Comparison of ENCODE assay signal across 12 mouse cellular contexts in genomic region chr16:24156729-24157430, GRCm38 (mm10).
DNase-seq lines count a peak whose midpoint lies in the region; ATAC-seq and TF ChIP-seq lines count a peak whose summit lies in the region.
"Had no signal": no experiment of that assay in that cellular context is flagged by ENCODE, and none has a peak within 500 bp of the region (broad histone marks: within the 10 kb centered on the region; RNA-seq: fewer than 3 reads in every experiment).

No protein-coding gene starts in this region.

- peak; percentile 72 for DNase-seq in midbrain, postnatal 0 days (ENCODE audit: low spot score)
- DNase-seq in midbrain, embryonic 10.5 days (ENCODE audit: low spot score): no peak
- peak; percentile 75 for DNase-seq in gastrocnemius, postnatal 25 days
- DNase-seq in skeletal muscle tissue, adult 2 months (ENCODE audit: low read depth, low spot score): peak; percentile 93
- no peak for DNase-seq in kidney, postnatal 4 days

- no peaks in the 10 kb centered on the region for H3K4me1 ChIP-seq in midbrain, postnatal 0 days (ENCODE audit: insufficient read depth, low read length)
- H3K4me1 ChIP-seq in midbrain, embryonic 10.5 days: peaks cover 3% of the 10 kb centered on the region; the same call in 1 of the 2 replicates
- peaks cover 6% of the 10 kb centered on the region; the same call in 1 of the 2 replicates for H3K4me1 ChIP-seq in brown adipose tissue, adult 24 weeks (ENCODE audit: control insufficient read depth, insufficient read depth, insufficient read length, low read length)
- no peaks in the 10 kb centered on the region for H3K4me1 ChIP-seq in forebrain, embryonic 16.5 days (replicated peaks; ENCODE audit: control insufficient read depth, insufficient read depth, low read length)
- H3K4me1 ChIP-seq: hindbrain, embryonic 13.5 days; neural tube, embryonic 15.5 days had no signal

- no peak overlapping the region for H3K9ac ChIP-seq in midbrain, postnatal 0 days (replicated peaks; ENCODE audit: low read length, poor library complexity, severe bottlenecking)
- no peak overlapping the region for H3K9ac ChIP-seq in forebrain, embryonic 16.5 days (replicated peaks; ENCODE audit: low read depth, low read length)
- H3K9ac ChIP-seq: hindbrain, embryonic 13.5 days; limb, embryonic 13.5 days; neural tube, embryonic 15.5 days had no signal

- H3K27ac ChIP-seq in midbrain, postnatal 0 days (ENCODE audit: low read depth, low read length): no peak overlapping the region
- H3K27ac ChIP-seq in midbrain, embryonic 10.5 days (replicated peaks): no peak overlapping the region
- H3K27ac ChIP-seq in brown adipose tissue, adult 24 weeks (replicated peaks; ENCODE audit: low read depth, low read length): peak overlapping the region; percentile 45
- H3K27ac ChIP-seq in forebrain, embryonic 16.5 days (ENCODE audit: low read length): no peak overlapping the region
- H3K27ac ChIP-seq: hindbrain, embryonic 13.5 days; limb, embryonic 13.5 days; macrophage; neural tube, embryonic 15.5 days had no signal

- H3K4me2 ChIP-seq in midbrain, postnatal 0 days (ENCODE audit: low read depth, low read length, poor library complexity, severe bottlenecking): no peak overlapping the region
- no peak overlapping the region for H3K4me2 ChIP-seq in forebrain, embryonic 16.5 days (ENCODE audit: low read length)
- H3K4me2 ChIP-seq: hindbrain, embryonic 13.5 days; limb, embryonic 13.5 days; neural tube, embryonic 15.5 days had no signal

- no peak overlapping the region for H3K4me3 ChIP-seq in midbrain, postnatal 0 days (ENCODE audit: low read depth, low read length)
- H3K4me3 ChIP-seq in midbrain, embryonic 10.5 days: no peak overlapping the region
- no peak overlapping the region for H3K4me3 ChIP-seq in brown adipose tissue, adult 24 weeks (ENCODE audit: insufficient read depth, low read depth, low read length)
- no peak overlapping the region for H3K4me3 ChIP-seq in forebrain, embryonic 16.5 days (replicated peaks; ENCODE audit: low read length)
- H3K4me3 ChIP-seq: hindbrain, embryonic 13.5 days; limb, embryonic 13.5 days; neural tube, embryonic 15.5 days had no signal

- no peaks in the 10 kb centered on the region for H3K36me3 ChIP-seq in midbrain, postnatal 0 days (ENCODE audit: insufficient read depth, low read length)
- no peaks in the 10 kb centered on the region for H3K36me3 ChIP-seq in midbrain, embryonic 10.5 days
- H3K36me3 ChIP-seq in forebrain, embryonic 16.5 days (ENCODE audit: control insufficient read depth, insufficient read depth): no peaks in the 10 kb centered on the region
- H3K36me3 ChIP-seq: hindbrain, embryonic 13.5 days; limb, embryonic 13.5 days; neural tube, embryonic 15.5 days had no signal

- H3K9me3 ChIP-seq in midbrain, postnatal 0 days (ENCODE audit: low read length): no peaks in the 10 kb centered on the region
- no peaks in the 10 kb centered on the region for H3K9me3 ChIP-seq in midbrain, embryonic 10.5 days (replicated peaks)
- no peaks in the 10 kb centered on the region for H3K9me3 ChIP-seq in forebrain, embryonic 16.5 days (ENCODE audit: control insufficient read depth, low read length)
- H3K9me3 ChIP-seq: hindbrain, embryonic 13.5 days; limb, embryonic 13.5 days; neural tube, embryonic 15.5 days had no signal

- no peak for TF ChIP-seq CTCF in midbrain, postnatal 0 days (IDR thresholded peaks at IDR 0.05)

- WGBS in midbrain, postnatal 0 days: 76% methylated on average over 6 of the region's 6 CpGs
- WGBS in midbrain, embryonic 10.5 days: 87% methylated on average over 6 of the region's 6 CpGs
- WGBS in forebrain, embryonic 16.5 days: 73% methylated on average over 6 of the region's 6 CpGs

- ATAC-seq in midbrain, postnatal 0 days (ENCODE audit: low FRiP score): no peak
- ATAC-seq in forebrain, embryonic 16.5 days: no peak
- no peak for ATAC-seq in megakaryocyte, adult 5-6 weeks (ENCODE audit: poor library complexity, severe bottlenecking)

- no peaks in the 10 kb centered on the region for H3K27me3 ChIP-seq in midbrain, postnatal 0 days (ENCODE audit: insufficient read depth, low read length)
- no peaks in the 10 kb centered on the region for H3K27me3 ChIP-seq in midbrain, embryonic 10.5 days (ENCODE audit: low read depth, poor library complexity, severe bottlenecking)
- H3K27me3 ChIP-seq in forebrain, embryonic 16.5 days (replicated peaks; ENCODE audit: control insufficient read depth, insufficient read depth, low read length): no peaks in the 10 kb centered on the region
- H3K27me3 ChIP-seq: hindbrain, embryonic 13.5 days; limb, embryonic 13.5 days; neural tube, embryonic 15.5 days had no signal

Comparison
In these comparisons a context has a peak if more than half of its experiments do, and no peak if none do; other contexts are left out.
1. DNase-seq: peak in midbrain, postnatal 0 days (single experiment), gastrocnemius, postnatal 25 days (single experiment) and skeletal muscle tissue, adult 2 months (single experiment); none in midbrain, embryonic 10.5 days (single experiment) and kidney, postnatal 4 days (0 of 2).